Mouse (Mus musculus) stomach, postnatal 0 days (tissue): ENCODE data around the gene Mfsd14a.

ENCODE experiments used
- CTCF ChIP-seq: IDR thresholded peaks from 2 replicates; pipeline ENCODE4 v1.5.1; 2016; ENCODE audit warnings: antibody characterized with exemption, low read depth, mild to moderate bottlenecking, moderate library complexity
- EP300 ChIP-seq: optimal IDR thresholded peaks from 2 replicates; pipeline ENCODE3; 2016; ENCODE audit warnings: antibody characterized with exemption

DNA sequence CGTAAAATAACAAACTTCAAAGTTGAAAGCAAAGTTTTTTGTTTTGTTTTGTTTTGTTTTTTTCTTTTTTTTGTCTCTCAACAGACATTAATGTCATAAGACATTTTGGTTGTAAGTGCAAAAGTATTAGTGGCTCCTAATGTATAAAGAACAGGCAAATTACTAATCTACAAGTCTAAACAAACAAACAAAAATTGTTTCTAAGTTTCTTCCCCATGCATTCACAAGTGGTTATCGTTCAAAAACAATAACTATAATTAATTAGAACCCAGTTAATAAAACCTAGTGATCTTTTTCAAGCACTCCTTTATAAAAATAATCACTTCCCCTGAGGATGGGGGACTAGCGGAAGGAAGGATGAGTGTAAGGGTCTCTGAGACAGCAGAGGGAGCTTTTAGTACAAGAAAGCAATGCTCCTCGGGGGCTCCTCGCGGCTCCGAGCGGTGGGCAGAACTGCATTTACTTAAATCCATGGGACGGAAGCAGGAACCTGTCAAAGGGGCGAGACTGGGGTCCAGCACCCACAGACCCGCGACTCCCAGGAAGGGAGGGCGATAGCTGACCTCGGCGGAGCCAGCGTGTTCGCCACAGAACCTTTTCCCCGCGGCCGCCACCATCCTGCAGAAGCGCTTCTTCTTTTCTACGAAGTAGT, 68.3 kb downstream of the Mfsd14a start:
- TF ChIP-seq CTCF (peak; percentile 53), EP300 (no peak)
